In the genomic region with DNA sequence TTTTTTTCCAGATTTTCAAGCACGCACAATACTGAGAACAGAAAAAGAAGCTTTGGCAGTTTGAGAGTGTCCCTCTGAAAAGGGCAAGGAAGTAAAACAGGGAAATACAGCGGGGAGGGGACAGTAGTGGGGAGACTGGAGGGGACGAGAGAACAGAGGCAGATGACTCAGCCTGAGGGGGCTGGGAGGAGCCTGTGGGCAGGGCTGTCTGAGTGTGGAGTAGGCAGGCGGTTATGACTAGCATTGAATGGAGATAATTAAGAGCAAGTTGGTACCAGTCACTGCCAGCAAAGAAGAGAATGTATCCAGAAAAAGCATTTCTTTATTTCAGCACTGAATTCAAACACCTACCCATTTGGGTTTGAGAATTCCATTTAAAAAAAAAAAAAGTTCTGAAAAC, we compare ENCODE assay signal across 10 mouse cellular contexts.
DNase-seq lines count a peak whose midpoint lies in the region; ATAC-seq and TF ChIP-seq lines count a peak whose summit lies in the region.
"Had no signal": no experiment of that assay in that cellular context is flagged by ENCODE, and none has a peak within 500 bp of the region (broad histone marks: within the 10 kb centered on the region; RNA-seq: fewer than 3 reads in every experiment).

No protein-coding gene starts in this region.

- WGBS in kidney, adult 2 months = 42% methylated on average over 4 of the region's 4 CpGs
- WGBS in kidney, embryonic 15.5 days = 42% methylated on average over 4 of the region's 4 CpGs
- WGBS in embryonic facial prominence, embryonic 14.5 days = 36% methylated on average over 4 of the region's 4 CpGs

- no peaks in the 10 kb centered on the region for H3K27me3 ChIP-seq in kidney, adult 2 months (replicated peaks; ENCODE audit: control insufficient read depth, insufficient read depth, low read length)
- H3K27me3 ChIP-seq in kidney, embryonic 15.5 days = no peaks in the 10 kb centered on the region
- peaks cover 13% of the 10 kb centered on the region for H3K27me3 ChIP-seq in G1E (ENCODE audit: insufficient read depth, low read length)
- H3K27me3 ChIP-seq in embryonic facial prominence, embryonic 14.5 days (replicated peaks; ENCODE audit: control insufficient read depth, insufficient read depth, low read length) = no peaks in the 10 kb centered on the region

- no peak overlapping the region for H3K27ac ChIP-seq in kidney, adult 2 months (ENCODE audit: insufficient read depth, low read depth, low read length)
- no peak overlapping the region for H3K27ac ChIP-seq in kidney, embryonic 15.5 days
- H3K27ac ChIP-seq in embryonic facial prominence, embryonic 14.5 days (replicated peaks; ENCODE audit: low read depth, low read length) = no peak overlapping the region
- H3K27ac ChIP-seq: macrophage had no signal

- no peak for ATAC-seq in kidney, embryonic 15.5 days (replicated peaks; ENCODE audit: low FRiP score)
- peak; percentile 40 for ATAC-seq in G1E (ENCODE audit: extremely low read depth, insufficient number of reproducible peaks, low FRiP score, poor library complexity, severe bottlenecking)
- ATAC-seq in embryonic facial prominence, embryonic 14.5 days (ENCODE audit: low read depth) = peak; percentile 77; the same call in 1 of the 2 replicates
- ATAC-seq: Patski had no signal

- TF ChIP-seq POLR2A in kidney, adult 2 months (IDR thresholded peaks at IDR 0.05; ENCODE audit: low read depth, low read length) = no peak

- no peaks in the 10 kb centered on the region for H3K36me3 ChIP-seq in kidney, adult 2 months (ENCODE audit: control insufficient read depth, insufficient read depth, low read length)
- H3K36me3 ChIP-seq in kidney, embryonic 15.5 days = no peaks in the 10 kb centered on the region
- no peaks in the 10 kb centered on the region for H3K36me3 ChIP-seq in G1E (replicated peaks)
- no peaks in the 10 kb centered on the region for H3K36me3 ChIP-seq in embryonic facial prominence, embryonic 14.5 days (ENCODE audit: control insufficient read depth, insufficient read depth, low read length)

- peak; percentile 3 for DNase-seq in kidney, adult 2 months
- DNase-seq in G1E (ENCODE audit: low spot score) = no peak
- peak; percentile 59 for DNase-seq in embryonic facial prominence, embryonic 14.5 days (ENCODE audit: low spot score)
- DNase-seq in layer of hippocampus, adult 9-11 months = peak; percentile 69
- peak; percentile 77 for DNase-seq in right cerebral cortex, postnatal 25 days
- no peak for DNase-seq in cerebellum, postnatal 25 days
- DNase-seq in thymus, postnatal 10 days (ENCODE audit: low spot score in 2 of 2) = no peak

- no peak overlapping the region for H3K4me3 ChIP-seq in kidney, adult 2 months (ENCODE audit: insufficient read depth, low read depth, low read length)
- H3K4me3 ChIP-seq in kidney, embryonic 15.5 days (replicated peaks) = no peak overlapping the region
- no peak overlapping the region for H3K4me3 ChIP-seq in G1E (ENCODE audit: low read depth, low read length)
- H3K4me3 ChIP-seq in embryonic facial prominence, embryonic 14.5 days (ENCODE audit: low read depth, low read length) = no peak overlapping the region

- no peaks in the 10 kb centered on the region for H3K4me1 ChIP-seq in kidney, adult 2 months (ENCODE audit: control insufficient read depth, insufficient read depth, low read length)
- H3K4me1 ChIP-seq in kidney, embryonic 15.5 days = no peaks in the 10 kb centered on the region
- H3K4me1 ChIP-seq in G1E (ENCODE audit: insufficient read depth, low read depth, low read length) = peaks cover 3% of the 10 kb centered on the region; the same call in 1 of the 2 replicates
- no peaks in the 10 kb centered on the region for H3K4me1 ChIP-seq in embryonic facial prominence, embryonic 14.5 days (ENCODE audit: control insufficient read depth, insufficient read depth, low read length)

- H3K9ac ChIP-seq in kidney, embryonic 15.5 days = no peak overlapping the region
- H3K9ac ChIP-seq in embryonic facial prominence, embryonic 14.5 days (ENCODE audit: low read depth, low read length) = no peak overlapping the region

- no peak overlapping the region for H3K4me2 ChIP-seq in kidney, embryonic 15.5 days
- H3K4me2 ChIP-seq in embryonic facial prominence, embryonic 14.5 days (ENCODE audit: low read depth, low read length) = no peak overlapping the region

- no peak for TF ChIP-seq CTCF in kidney, adult 2 months (conservative IDR thresholded peaks at IDR 0.05; ENCODE audit: insufficient read depth, insufficient read length, low read depth, low read length)
- TF ChIP-seq CTCF in G1E (IDR thresholded peaks at IDR 0.05; ENCODE audit: low read depth, low read length) = no peak

- no peaks in the 10 kb centered on the region for H3K9me3 ChIP-seq in kidney, embryonic 15.5 days (replicated peaks)
- no peaks in the 10 kb centered on the region for H3K9me3 ChIP-seq in G1E (replicated peaks)
- no peaks in the 10 kb centered on the region for H3K9me3 ChIP-seq in embryonic facial prominence, embryonic 14.5 days (ENCODE audit: control insufficient read depth, low read length)

Comparison
In these comparisons a context has a peak if more than half of its experiments do, and no peak if none do; other contexts are left out.
1. DNase-seq: peak in kidney, adult 2 months (single experiment), embryonic facial prominence, embryonic 14.5 days (single experiment), layer of hippocampus, adult 9-11 months (single experiment) and right cerebral cortex, postnatal 25 days (single experiment); none in G1E (single experiment), cerebellum, postnatal 25 days (0 of 2) and thymus, postnatal 10 days (0 of 2).